Mouse (Mus musculus) ES-Bruce4 (cell line): Measurements from ENCODE around the gene Plpp3. TPM values are rescaled to one million over a fixed set of nuclear protein-coding genes. Genes with fewer than 3 reads are reported as not detected.

Source experiments
- H3K27ac ChIP-seq: 2 replicates; pipeline ENCODE4 v1.5.1; 2012; ENCODE audit warnings: low read length, inconsistent platforms; ENCODE audit not compliant: insufficient read depth
- H3K27me3 ChIP-seq: 2 replicates; pipeline ENCODE4 v1.6.1; 2012; ENCODE audit warnings: mild to moderate bottlenecking, low read length, inconsistent platforms; ENCODE audit not compliant: control insufficient read depth, poor library complexity, insufficient read depth, severe bottlenecking
- H3K36me3 ChIP-seq: 2 replicates; pipeline ENCODE4 v1.6.1; 2012; ENCODE audit warnings: inconsistent platforms, mild to moderate bottlenecking, low read length, moderate library complexity; ENCODE audit not compliant: control insufficient read depth, poor library complexity, insufficient read depth, severe bottlenecking
- H3K4me1 ChIP-seq: one replicate; pipeline ENCODE4 v1.8.1; 2011; ENCODE audit warnings: low read length; ENCODE audit not compliant: control insufficient read depth, insufficient read depth
- H3K4me3 ChIP-seq: 2 replicates; pipeline ENCODE4 v1.5.1; 2011; ENCODE audit warnings: low read depth, mild to moderate bottlenecking, low read length
- H3K9ac ChIP-seq: 2 replicates; pipeline ENCODE4 v1.6.1; 2012; ENCODE audit warnings: low read depth, mild to moderate bottlenecking, inconsistent platforms; ENCODE audit not compliant: poor library complexity, severe bottlenecking
- H3K9me3 ChIP-seq: replicated peaks from 2 replicates; pipeline ENCODE4 v1.6.1; 2012; ENCODE audit warnings: mild to moderate bottlenecking, low read length, inconsistent platforms; ENCODE audit not compliant: control insufficient read depth, poor library complexity, insufficient read depth, severe bottlenecking
- CTCF ChIP-seq: IDR thresholded peaks from one replicate; pipeline ENCODE4 v1.8.1; 2011; ENCODE audit warnings: low read depth, low read length
- EP300 ChIP-seq: IDR thresholded peaks from 2 replicates; pipeline ENCODE4 v1.6.1; 2011; ENCODE audit warnings: low read depth, low read length; ENCODE audit not compliant: insufficient read depth
- POLR2A ChIP-seq: IDR thresholded peaks from one replicate; pipeline ENCODE4 v1.8.1; 2011; ENCODE audit warnings: low read length; ENCODE audit not compliant: insufficient read depth
- polyA plus RNA-seq: library from polyadenylated mRNA; stranded (reverse); fragments of >200 nt; gene quantifications from 2 replicates; pipeline ENCODE4 v1.2.4, GENCODE M21; 2011; ENCODE audit warnings: low read depth; ENCODE audit not compliant: missing spikeins, insufficient read depth, insufficient read length

Gene Plpp3
- polyA plus RNA-seq, 1 experiment: 16.1 TPM

DNA sequence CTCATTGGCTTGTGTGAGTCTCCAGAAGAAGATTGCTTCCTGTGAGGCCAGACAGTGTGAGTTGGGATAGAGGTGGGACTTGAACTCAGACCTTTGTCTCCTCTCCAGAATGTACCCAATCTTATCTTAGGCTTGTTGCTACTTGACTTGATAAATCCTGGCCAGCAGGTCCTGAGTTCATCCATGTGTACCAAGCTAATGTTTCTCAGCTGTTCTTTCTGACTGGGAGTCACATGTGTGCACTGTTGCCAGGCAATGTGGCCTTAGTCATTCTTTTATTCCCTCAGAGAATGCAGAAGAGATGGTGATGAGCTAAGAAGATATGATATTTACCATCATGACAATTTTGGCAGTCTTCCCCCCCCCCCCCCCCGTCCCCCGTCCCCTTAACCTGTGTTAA lies 115.9 kb downstream of the Plpp3 start:
- H3K36me3 ChIP-seq: no peaks in the 10 kb centered on the region
- H3K4me1 ChIP-seq: peaks cover 8% of the 10 kb centered on the region
- TF ChIP-seq EP300: no peak
- no peak for TF ChIP-seq CTCF
- no peak for TF ChIP-seq POLR2A
- no peak overlapping the region for H3K4me3 ChIP-seq
- no peaks in the 10 kb centered on the region for H3K9me3 ChIP-seq
- H3K9ac ChIP-seq: no peak overlapping the region
- H3K27me3 ChIP-seq: no peaks in the 10 kb centered on the region
- H3K27ac ChIP-seq: no peak overlapping the region

DNA sequence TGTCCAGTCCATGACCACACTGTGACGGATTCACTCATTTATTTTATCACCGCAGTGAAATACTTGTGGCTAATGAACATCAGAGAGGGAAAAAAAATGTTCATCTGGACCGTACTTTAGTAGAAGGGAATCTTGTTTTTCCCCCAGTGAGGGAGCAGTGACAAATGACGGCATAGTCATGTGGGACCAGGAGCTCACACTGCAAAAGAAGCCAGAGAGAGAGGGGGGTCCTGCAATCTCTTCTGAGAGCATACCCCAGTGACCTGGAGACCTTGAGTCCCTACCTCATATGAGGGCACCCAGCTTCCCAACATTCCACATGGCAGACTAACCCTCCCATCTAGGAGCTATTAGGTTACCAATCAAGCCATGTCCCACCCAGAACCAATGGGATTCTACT lies 116.3 kb downstream of the Plpp3 start:
- H3K4me3 ChIP-seq: no peak overlapping the region
- H3K9me3 ChIP-seq: no peaks in the 10 kb centered on the region
- H3K4me1 ChIP-seq: peaks cover 8% of the 10 kb centered on the region
- no peaks in the 10 kb centered on the region for H3K27me3 ChIP-seq
- no peak overlapping the region for H3K9ac ChIP-seq
- no peak overlapping the region for H3K27ac ChIP-seq
- TF ChIP-seq CTCF: no peak
- TF ChIP-seq EP300: no peak
- no peak for TF ChIP-seq POLR2A
- H3K36me3 ChIP-seq: no peaks in the 10 kb centered on the region

DNA sequence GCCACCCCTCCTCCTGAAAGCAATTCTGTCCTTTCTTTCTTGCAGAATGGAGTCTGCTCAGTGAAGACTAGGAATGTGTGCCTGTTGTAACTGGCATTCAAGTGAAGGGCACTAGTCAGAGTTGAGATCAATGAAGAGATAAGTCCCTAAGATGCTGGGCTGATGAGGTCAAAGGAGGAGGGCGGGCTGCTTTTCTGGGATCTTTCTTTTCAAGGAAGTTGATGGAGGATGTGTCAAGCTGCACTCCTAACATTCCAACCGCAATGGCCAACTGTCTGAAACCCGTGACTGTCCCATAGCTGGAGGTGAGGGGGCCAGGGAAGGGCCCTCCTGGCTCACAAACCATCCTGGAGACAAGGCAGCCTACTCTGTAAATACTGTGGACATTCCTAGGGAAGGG lies 118.5 kb downstream of the Plpp3 start:
- TF ChIP-seq EP300: peak; percentile 44; the same call in 1 of the 2 replicates
- TF ChIP-seq POLR2A: no peak
- H3K9ac ChIP-seq: no peak overlapping the region
- H3K27ac ChIP-seq: peak overlapping the region; percentile 7; the same call in 1 of the 2 replicates
- no peaks in the 10 kb centered on the region for H3K9me3 ChIP-seq
- H3K27me3 ChIP-seq: no peaks in the 10 kb centered on the region
- H3K4me3 ChIP-seq: no peak overlapping the region
- H3K4me1 ChIP-seq: peaks cover 8% of the 10 kb centered on the region
- no peaks in the 10 kb centered on the region for H3K36me3 ChIP-seq

DNA sequence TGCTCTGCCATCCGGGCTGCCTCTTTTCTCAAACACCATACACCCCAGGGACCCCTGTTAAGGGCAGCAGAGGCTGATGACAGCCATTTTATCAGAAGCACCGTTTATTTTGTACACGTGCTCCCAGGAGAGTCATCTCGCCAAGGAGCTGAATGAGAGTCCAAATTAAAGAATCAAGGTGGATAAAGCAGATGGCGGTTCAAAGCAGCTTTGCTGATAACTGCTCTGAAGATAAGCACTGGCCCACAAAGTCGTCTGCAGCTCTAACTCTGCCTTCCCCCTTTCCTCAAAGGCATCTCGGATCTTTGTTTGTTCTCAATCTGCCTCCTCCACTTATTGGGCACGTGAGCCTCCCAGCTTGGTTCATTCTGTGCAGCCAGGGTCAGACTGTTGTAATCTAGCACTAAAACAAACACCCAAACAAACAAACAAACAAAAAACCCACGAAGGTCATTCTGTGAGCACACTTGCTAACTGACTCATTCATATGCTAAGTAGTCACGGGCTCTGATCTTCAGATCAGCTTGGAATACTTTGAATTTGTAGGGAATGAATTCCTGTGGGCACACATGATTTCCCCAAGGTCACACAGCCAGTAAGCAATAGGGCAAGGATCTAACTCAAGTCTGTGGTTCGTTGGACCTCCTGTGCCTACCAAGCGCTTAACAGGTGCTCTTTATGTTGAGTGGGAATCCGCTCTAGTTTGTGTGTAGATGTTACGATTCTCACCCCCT lies 119.1 kb downstream of the Plpp3 start:
- H3K27me3 ChIP-seq: no peaks in the 10 kb centered on the region
- peaks cover 9% of the 10 kb centered on the region for H3K4me1 ChIP-seq
- H3K4me3 ChIP-seq: no peak overlapping the region
- H3K36me3 ChIP-seq: no peaks in the 10 kb centered on the region
- no peak overlapping the region for H3K9ac ChIP-seq
- peak overlapping the region; percentile 44 for H3K27ac ChIP-seq
- TF ChIP-seq EP300 (peak; percentile 28; the same call in 1 of the 2 replicates), POLR2A (no peak), CTCF (no peak)
- H3K9me3 ChIP-seq: no peaks in the 10 kb centered on the region

DNA sequence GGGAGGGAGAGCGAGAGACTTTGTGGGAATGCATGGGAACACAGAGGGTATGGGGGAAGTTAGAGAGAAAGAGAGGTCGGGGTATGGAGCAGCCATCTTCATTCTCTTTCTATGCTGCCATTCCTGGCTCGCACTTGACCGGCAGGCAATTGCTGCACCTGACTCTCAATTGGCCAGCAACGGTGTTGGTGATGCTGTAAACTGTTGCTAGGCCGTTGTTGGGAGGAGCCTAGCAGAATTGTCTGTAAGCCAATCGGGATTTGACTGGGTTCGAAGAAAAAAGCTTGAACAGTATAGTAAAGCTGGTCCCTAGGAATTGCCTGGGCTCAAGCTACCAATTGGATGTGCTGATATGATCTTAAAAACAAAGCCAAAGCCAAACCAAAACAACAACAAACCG lies 121.0 kb downstream of the Plpp3 start:
- TF ChIP-seq CTCF (no peak), EP300 (no peak), POLR2A (no peak)
- Histone ChIP-seq H3K9ac (no peak overlapping the region), H3K9me3 (no peaks in the 10 kb centered on the region), H3K27ac (no peak overlapping the region), H3K27me3 (no peaks in the 10 kb centered on the region), H3K4me3 (no peak overlapping the region), H3K36me3 (no peaks in the 10 kb centered on the region), H3K4me1 (peaks cover 12% of the 10 kb centered on the region)

DNA sequence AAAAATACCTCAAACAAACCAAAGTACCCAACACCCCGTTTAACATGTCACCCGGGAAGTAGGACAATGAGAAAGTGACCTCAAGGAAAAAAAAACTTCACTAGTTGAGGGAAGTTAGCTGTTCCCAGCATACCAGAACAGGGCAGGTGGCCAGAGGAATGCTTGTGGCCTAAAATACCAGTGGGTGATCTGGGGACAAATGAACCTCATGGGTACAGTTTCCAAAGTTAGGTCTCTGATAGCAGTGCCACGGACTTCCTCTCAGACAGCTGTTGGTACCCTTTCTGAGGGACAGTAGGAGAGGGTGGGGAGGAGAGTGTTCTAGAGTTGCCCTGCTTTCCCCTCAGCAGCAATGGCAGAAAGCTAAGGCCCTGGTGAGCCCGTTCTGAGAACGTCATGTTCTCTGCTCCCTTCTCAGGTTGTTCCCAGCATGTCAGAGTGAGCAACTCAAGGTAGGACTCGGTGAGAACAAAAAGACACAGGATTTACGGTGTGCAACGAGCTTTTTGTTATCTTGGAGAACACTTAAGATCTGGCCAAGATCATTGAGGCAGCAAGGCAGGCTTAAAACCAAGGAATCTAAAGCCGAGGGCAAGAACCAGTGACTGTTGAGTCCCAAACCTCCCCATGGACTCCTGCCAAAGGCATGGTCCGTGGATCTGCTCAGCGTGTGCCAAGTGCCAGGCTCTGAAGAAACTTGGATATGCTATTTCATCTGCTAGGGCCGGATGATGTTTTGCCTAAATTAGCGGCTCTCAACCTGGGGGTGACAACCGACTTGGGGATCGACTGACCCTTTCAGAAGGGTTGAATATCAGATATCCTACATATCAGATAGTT lies 121.6 kb downstream of the Plpp3 start:
- H3K9ac ChIP-seq: no peak overlapping the region
- no peaks in the 10 kb centered on the region for H3K27me3 ChIP-seq
- H3K4me1 ChIP-seq: peaks cover 12% of the 10 kb centered on the region
- no peak overlapping the region for H3K27ac ChIP-seq
- no peaks in the 10 kb centered on the region for H3K9me3 ChIP-seq
- H3K36me3 ChIP-seq: no peaks in the 10 kb centered on the region
- H3K4me3 ChIP-seq: no peak overlapping the region
- TF ChIP-seq CTCF (no peak), POLR2A (no peak), EP300 (no peak)
